Mouse (Mus musculus): Measurements from ENCODE around the gene Apba2. TPM values are rescaled to one million over a fixed set of nuclear protein-coding genes. Genes with fewer than 3 reads are reported as not detected.

The Apba2 gene
- total RNA-seq, 2 experiments from 2014 or later: 1.5 to 1.7 TPM

GRCm38 (mm10) chr7:64646046-64646445 lies 144.5 kb downstream of the Apba2 start:
- DNase-seq (ENCODE audit: low spot score in 2 of 2): no peak

- no peak for DNase-seq (ENCODE audit: low spot score in 2 of 2)
Measured at GRCm38 (mm10) chr7:64648947-64649607, 147.6 kb downstream of the Apba2 start.

GRCm38 (mm10) chr7:64651963-64652362 lies 150.5 kb downstream of the Apba2 start:
- no peak for DNase-seq (ENCODE audit: low spot score in 2 of 2)

GRCm38 (mm10) chr7:64656787-64657186 lies 155.3 kb downstream of the Apba2 start:
- no peak for DNase-seq (ENCODE audit: low spot score in 2 of 2)

- DNase-seq (ENCODE audit: low spot score in 2 of 2): no peak
Measured at GRCm38 (mm10) chr7:64658914-64659313, 157.4 kb downstream of the Apba2 start.

GRCm38 (mm10) chr7:64659328-64659727 lies 157.8 kb downstream of the Apba2 start:
- DNase-seq (ENCODE audit: low spot score in 2 of 2): no peak

- DNase-seq (ENCODE audit: low spot score in 2 of 2): no peak
Measured at GRCm38 (mm10) chr7:64662506-64662905, 161.0 kb downstream of the Apba2 start.

- no peak for DNase-seq (ENCODE audit: low spot score in 2 of 2)
Measured at GRCm38 (mm10) chr7:64663600-64663999, 162.1 kb downstream of the Apba2 start.

GRCm38 (mm10) chr7:64665120-64665519 lies 163.6 kb downstream of the Apba2 start:
- DNase-seq (ENCODE audit: low spot score in 2 of 2): no peak

- DNase-seq (ENCODE audit: low spot score in 2 of 2): no peak
Measured at GRCm38 (mm10) chr7:64665716-64666298, 164.3 kb downstream of the Apba2 start.

GRCm38 (mm10) chr7:64667959-64668358 lies 166.5 kb downstream of the Apba2 start:
- no peak for DNase-seq (ENCODE audit: low spot score in 2 of 2)

GRCm38 (mm10) chr7:64679771-64680479 lies 178.4 kb downstream of the Apba2 start:
- DNase-seq (ENCODE audit: low spot score in 2 of 2): no peak

GRCm38 (mm10) chr7:64684893-64685292 lies 183.4 kb downstream of the Apba2 start:
- DNase-seq (ENCODE audit: low spot score in 2 of 2): no peak

- DNase-seq (ENCODE audit: low spot score in 2 of 2): no peak
Measured at GRCm38 (mm10) chr7:64688115-64688817, 186.8 kb downstream of the Apba2 start.

- DNase-seq (ENCODE audit: low spot score in 2 of 2): no peak
Measured at GRCm38 (mm10) chr7:64691831-64692230, 190.3 kb downstream of the Apba2 start.

GRCm38 (mm10) chr7:64694937-64695336 lies 193.4 kb downstream of the Apba2 start:
- DNase-seq (ENCODE audit: low spot score in 2 of 2): no peak

GRCm38 (mm10) chr7:64696521-64697281 lies 195.2 kb downstream of the Apba2 start:
- no peak for DNase-seq (ENCODE audit: low spot score in 2 of 2)

- DNase-seq (ENCODE audit: low spot score in 2 of 2): no peak
Measured at GRCm38 (mm10) chr7:64697791-64698337, 196.4 kb downstream of the Apba2 start.

- no peak for DNase-seq (ENCODE audit: low spot score in 2 of 2)
Measured at GRCm38 (mm10) chr7:64704060-64704595, 202.6 kb downstream of the Apba2 start.

GRCm38 (mm10) chr7:64708176-64708575 lies 206.7 kb downstream of the Apba2 start:
- DNase-seq (ENCODE audit: low spot score in 2 of 2): no peak

All from gastrocnemius, postnatal 4 days (tissue).